Mouse (Mus musculus) cortical plate, adult 2 months (tissue): ENCODE measurements around the gene St6galnac5.

Experiments
- CTCF ChIP-seq: fragments of 200-500 bp; IDR thresholded peaks from 2 replicates; pipeline ENCODE4 v1.5.1; 2011; ENCODE audit warnings: mild to moderate bottlenecking, control low read depth, low read length; ENCODE audit not compliant: insufficient read depth; ENCODE audit errors: extremely low read depth
- POLR2A ChIP-seq: fragments of 200-500 bp; IDR thresholded peaks from 2 replicates; pipeline ENCODE4 v1.6.1; 2011; ENCODE audit warnings: mild to moderate bottlenecking, low read length, control low read depth; ENCODE audit not compliant: insufficient read depth; ENCODE audit errors: extremely low read depth

GRCm38 (mm10) chr3:152998106-152998505, 16.1 kb upstream of the St6galnac5 start:
- TF ChIP-seq CTCF (no peak), POLR2A (no peak)
